Mouse (Mus musculus) CH12.LX (cell line): Measurements from ENCODE around the gene Flot2.

Experiments
- CTCF ChIP-seq, 2 experiments: IDR thresholded peaks in 1 of 2; conservative IDR thresholded peaks in 1 of 2; 2 replicates each; pipeline ENCODE4 v1.5.1; 2011 to 2012; ENCODE audit warnings: low read depth in 2 of 2, low read length in 2 of 2, improper control_type of control experiment in 1 of 2, inconsistent platforms in 1 of 2, mild to moderate bottlenecking in 1 of 2, moderate library complexity in 1 of 2
- MAX ChIP-seq: IDR thresholded peaks from 2 replicates; pipeline ENCODE4 v1.6.1; 2011; ENCODE audit warnings: low read length, improper control_type of control experiment
- MXI1 ChIP-seq: IDR thresholded peaks from 2 replicates; pipeline ENCODE4 v1.6.1; 2011; ENCODE audit warnings: mild to moderate bottlenecking, low read depth, low read length, improper control_type of control experiment
- POLR2A ChIP-seq: IDR thresholded peaks from 2 replicates; pipeline ENCODE4 v1.6.1; 2011; ENCODE audit warnings: low read depth, mild to moderate bottlenecking, improper control_type of control experiment, low read length
- RAD21 ChIP-seq: IDR thresholded peaks from 2 replicates; pipeline ENCODE4 v1.6.1; 2011; ENCODE audit warnings: low read depth, mild to moderate bottlenecking, low read length, improper control_type of control experiment, moderate library complexity

DNA sequence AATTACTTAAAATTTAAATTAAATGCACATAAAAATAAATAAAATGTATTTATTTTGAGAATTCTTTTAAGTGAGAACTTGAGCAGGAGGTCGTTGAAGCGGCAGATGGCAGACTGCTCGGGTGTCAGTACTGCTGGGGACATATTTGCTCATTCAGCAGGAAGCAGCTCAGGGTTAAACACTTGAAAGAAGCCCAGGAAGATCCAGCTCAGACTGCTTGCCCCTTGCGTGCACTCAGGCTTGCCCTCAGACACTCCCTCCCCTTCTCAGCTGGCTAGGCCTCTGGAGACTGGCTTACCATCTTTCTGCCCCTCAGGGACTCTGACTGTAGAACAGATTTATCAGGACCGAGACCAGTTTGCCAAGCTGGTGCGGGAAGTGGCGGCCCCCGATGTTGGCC, 19.2 kb downstream of the Flot2 start:
- TF ChIP-seq CTCF (conservative IDR thresholded peaks at IDR 0.05 in 1 of 2, IDR thresholded peaks at IDR 0.05 in 1 of 2; ENCODE audit: low read depth in 2 of 2, low read length in 2 of 2): no peak
- no peak for TF ChIP-seq MAX
- no peak for TF ChIP-seq POLR2A
- no peak for TF ChIP-seq RAD21
- no peak for TF ChIP-seq MXI1
